Mouse (Mus musculus) thymus, postnatal 14 days (tissue): ENCODE data around the gene Kat8.
"Not testable (repeated sequence)": the region's sequence is repeated elsewhere in the genome, so short reads cannot be mapped to it uniquely, and the experiment has no call there.

Experiments used
- DNase-seq: peaks from one replicate; pipeline ENCODE4 v3.0.0; 2021

Kat8 gene

DNA sequence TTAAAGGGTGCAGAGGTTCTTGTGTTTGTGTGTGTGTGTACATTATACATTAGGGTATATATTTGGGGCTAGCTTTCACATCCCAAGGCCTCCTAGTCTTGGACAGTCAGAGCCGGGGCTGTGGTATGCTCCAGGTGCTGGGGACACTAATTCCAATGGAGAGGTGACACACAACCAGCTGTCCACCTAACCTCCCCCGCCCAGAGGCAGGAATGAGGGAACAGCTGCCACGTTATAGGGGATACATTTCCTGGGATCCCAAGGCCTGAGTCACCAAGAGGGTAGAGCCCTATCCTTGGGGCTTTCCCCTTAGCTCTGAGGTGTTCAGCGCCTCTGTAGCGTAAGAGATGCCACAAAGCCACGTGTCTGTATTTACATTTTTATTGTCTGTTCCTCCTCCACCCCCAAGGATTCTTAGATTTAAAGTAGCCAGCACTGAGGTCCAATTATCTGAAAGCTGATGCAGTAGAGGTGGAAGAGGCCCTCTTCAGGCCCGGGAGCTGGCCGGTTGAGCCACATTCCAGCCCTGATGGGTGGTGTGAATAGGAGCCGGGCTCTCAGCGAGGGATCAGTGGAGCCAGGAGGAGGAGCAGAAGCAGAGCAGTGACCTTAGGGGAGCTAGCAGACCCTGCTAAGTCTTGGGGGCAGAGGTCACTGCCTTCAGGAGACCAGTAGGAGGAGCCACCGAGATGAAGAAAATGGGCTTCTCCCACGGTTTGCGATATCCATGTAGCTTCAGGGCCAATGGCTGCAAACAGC is 20.1 kb downstream of the Kat8 start:
- DNase-seq, result no peak

DNA sequence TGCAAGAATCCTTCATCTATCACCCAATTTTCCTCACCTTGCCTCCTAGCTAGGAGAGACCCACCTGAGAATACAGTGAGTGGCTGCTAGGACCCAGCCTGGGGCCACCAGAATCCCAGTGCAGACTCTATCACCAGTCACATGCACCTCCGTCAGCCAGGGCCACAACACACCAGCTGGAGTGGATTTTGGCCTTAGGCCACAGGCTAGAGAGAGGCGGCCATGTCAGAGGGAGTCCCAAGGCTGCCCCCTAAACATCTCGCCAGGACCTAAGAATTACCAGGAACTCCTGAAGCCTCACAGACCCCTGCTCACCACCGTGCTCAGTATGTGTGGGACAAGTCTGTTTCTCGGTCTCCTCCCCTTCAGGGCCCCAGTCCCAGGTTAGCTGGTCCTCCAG is 21.8 kb downstream of the Kat8 start:
- no peak for DNase-seq

DNA sequence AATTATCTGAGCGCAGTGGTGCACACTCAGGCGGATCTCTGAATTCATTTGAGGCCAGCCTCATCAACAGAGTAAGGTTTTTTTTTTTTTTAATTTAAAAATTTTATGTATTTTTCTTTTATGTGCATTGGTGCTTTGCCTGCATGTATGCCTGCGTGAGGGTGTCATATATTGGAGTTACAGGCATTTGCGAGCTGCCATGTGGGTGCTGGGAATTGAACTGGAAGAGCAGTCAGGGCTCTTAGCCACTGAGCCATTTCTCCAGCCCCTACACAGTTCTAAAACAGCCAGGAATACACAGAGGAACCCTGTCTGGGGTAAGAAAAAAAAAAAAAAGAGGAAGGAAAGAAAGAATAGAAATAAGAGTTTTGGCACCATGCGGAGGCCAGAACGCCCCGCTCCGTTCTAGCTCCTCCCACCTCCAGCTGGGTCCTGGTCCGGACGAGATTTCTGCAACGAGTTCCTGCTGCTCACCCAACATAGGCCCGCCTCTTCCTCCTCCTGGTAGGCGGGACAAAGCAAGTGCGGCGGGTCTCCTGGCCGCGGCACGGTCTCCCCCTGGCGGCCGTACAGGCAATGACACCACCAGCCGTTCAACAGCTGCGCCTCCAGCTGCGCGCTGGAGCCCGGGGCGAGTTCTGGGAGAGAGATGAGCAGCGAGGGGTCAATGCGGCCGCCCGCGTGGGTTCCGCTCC is 22.9 kb downstream of the Kat8 start:
- peak; percentile 96 for DNase-seq

DNA sequence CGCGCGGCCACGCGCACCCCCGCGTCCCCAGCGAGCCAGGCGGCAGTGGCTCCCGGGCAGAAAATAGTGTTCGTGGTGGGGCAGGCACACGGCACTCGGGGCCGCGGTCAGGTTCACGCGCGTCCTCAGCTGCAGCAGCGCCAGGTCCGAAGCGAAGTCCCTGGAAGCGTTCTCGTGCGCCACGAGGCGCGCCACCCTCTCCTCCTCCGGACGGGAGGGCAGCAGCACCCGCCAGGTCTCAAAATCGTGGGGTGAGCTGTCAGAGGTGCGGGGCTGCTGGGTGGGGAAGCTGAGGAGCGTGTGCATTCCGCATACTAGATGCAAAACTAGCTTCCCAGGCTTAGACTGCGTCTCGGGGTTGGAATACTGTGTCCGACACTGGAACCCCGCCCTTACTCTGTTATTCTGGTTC is 23.4 kb downstream of the Kat8 start:
- no peak for DNase-seq

DNA sequence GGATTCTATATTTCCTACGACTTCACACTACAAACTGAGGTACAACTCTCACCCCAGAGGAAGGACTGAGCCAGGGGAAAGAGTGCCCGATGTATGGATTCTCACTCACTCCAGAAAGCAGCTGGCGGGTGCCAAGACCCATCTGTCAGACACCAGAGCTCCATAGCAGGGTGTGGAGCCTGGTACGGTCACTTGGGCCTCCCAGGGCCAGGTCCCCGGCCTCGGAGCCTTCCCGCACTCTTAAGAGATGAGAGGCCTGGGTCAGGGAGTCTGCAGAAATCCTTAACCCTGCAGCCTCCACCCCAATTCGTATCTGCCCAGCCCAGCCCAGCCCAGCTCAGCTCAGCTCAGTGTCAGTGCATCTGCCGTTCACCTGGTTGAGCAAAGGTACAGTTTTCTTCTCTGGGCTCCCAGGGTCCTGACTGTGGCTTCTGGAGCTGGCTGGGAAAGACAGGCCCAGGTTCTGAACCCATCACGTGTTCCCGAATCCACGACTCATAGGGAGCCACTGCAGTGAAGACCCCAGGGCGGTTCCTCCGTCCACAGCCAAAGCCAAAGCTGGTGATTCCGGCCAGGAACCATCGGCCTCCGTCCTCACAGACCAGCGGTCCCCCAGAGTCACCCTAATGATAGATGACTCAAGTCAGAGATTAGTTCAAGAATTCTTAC is 24.0 kb downstream of the Kat8 start:
- no peak for DNase-seq

DNA sequence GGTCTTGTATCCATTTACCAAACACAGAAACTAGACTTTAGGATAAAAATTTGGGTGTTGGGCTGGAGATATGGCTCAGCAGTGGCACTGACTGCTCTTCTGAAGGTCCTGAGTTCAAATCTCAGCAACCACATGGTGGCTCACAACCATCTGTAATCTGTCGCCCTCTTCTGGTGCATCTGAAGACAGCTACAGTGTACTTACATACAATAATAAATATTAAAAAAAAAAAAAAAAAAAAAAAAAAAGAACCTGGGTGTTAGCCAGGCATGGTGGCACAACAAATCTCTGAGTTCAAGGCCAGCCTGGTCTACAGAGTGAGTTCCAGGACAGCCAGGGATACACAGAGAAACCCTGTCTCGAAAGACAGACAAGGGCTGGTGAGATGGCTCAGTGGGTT is 29.8 kb downstream of the Kat8 start:
- DNase-seq, result not testable (repeated sequence)

DNA sequence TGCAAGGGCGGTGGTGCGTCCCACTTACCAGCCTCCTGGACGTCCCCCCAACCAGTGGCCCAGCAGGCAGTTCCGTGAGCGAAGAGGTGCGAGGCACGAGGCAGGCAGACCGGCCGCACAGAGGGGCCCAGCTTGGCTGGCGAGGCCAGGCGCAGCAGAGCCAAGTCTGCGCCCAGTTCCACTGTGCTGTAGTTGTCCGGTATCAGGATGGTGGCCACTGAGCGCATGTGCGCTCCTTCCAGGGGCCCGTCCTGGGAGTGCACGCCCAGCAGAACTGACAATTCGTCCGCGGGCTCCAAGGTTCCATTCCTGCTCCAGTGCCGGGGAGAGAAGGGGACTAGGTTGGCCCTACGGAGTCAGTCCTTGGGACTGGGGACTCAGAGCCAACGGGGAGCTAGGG is 32.3 kb downstream of the Kat8 start:
- no peak for DNase-seq

DNA sequence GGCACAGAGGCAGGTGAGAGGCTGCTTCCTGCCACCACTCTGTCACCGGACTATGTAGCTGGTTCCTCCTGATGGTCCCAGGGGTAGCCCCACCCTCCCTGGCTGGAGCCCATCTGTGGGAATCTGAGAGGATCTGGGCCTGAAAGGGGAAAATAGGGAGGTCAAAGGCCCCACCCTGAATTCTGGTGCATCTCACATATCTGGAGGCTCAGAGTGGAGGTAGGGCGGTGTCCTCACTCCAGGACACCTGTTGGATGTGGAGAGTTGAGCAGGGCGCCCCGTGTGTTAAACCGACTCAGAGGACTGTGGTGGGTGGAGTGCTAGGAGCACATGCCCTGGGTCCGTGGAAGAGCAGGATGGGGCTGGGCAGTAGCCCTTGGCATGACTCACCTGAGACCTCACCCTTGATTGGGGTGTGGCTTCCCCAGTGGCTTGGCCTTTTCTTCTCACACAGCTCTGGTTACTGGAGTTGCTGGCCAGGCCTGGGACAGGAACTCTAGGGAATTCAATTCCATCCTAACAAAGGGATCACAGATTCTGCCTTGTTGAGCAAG is 34.2 kb downstream of the Kat8 start, which contains the start of gene Prss36:
Gene Prss36, minus strand, starts transcription at position 256 of the 554 bp plus-strand sequence.
- DNase-seq, result no peak

DNA sequence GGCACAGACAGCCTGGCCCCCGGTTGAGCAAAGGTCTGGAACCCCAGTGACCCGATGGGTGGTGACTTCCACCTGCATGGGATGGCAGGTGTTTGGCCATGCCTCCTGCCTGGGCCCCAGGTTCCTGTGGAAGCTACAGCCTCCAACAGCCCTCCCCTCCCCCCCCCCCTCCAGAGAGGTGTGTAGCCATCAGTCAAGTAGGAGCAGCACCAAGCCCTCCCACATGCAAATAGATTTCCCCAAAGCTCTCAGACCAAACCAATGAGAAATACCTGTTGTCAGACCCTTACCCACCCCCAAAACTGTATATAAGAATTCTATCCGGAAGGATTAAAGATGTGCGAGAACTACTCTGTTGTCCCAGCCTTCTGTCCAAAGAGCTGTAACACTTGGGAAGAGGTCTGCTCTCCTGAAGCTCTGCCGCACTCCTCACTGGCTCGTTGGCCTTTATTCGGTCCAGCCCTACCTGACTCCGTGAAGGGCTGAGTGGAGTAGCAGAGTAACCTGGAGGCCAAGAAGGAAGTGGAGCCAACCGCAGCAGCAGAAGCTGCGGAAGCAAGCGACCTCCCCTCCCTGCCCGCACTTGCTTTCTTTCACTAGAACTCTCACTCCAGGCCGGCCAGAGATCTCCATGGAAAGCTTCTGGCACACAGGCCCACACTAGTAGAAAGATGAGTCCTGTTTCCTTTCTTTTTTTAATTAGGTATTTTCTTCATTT is 40.7 kb downstream of the Kat8 start:
- DNase-seq, result peak; percentile 55

DNA sequence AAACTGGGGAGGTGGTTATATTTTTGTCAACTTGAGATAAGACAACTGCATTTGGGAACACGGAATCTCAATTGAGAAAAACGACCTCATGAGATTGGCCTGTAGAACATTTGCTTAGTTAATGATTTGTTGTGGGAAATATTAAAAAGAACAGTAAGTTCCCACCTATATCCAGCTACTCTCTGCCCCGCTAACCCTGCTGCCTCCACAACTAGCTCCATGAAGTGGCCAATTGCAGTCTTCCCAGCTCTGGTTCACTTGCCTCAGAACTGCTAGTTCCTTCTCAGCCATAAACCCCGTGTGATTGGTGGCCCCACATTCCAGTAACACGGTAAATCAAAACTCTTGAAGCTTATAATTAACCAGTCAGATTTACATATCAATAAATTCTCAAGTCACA is 47.0 kb downstream of the Kat8 start:
- no peak for DNase-seq

DNA sequence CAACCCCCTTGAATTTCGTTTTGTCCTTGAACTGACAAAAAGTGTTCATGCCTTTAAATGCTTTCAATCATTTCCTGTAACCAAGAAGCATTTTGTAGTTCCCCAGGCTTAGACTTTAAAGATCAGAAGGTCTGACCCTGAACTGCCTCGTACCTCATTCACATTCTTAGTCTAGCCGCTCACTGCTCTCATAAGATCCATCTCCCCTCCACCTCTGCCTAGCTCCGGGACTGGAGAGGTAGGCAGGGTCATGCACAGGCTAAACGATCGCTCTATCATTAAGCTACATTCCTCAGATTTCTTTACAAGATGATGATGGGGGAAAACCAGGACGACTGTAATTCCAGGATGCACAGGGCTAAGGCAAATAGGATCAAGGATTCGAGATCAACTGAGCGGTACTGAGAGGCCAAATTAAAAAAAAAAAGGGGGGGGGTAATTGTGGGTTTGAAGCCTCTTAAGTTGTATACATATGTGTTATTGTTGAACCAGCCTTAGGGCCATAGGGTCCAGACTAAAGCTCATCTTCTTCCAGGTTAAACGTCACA is 54.1 kb downstream of the Kat8 start:
- peak; percentile 30 for DNase-seq

DNA sequence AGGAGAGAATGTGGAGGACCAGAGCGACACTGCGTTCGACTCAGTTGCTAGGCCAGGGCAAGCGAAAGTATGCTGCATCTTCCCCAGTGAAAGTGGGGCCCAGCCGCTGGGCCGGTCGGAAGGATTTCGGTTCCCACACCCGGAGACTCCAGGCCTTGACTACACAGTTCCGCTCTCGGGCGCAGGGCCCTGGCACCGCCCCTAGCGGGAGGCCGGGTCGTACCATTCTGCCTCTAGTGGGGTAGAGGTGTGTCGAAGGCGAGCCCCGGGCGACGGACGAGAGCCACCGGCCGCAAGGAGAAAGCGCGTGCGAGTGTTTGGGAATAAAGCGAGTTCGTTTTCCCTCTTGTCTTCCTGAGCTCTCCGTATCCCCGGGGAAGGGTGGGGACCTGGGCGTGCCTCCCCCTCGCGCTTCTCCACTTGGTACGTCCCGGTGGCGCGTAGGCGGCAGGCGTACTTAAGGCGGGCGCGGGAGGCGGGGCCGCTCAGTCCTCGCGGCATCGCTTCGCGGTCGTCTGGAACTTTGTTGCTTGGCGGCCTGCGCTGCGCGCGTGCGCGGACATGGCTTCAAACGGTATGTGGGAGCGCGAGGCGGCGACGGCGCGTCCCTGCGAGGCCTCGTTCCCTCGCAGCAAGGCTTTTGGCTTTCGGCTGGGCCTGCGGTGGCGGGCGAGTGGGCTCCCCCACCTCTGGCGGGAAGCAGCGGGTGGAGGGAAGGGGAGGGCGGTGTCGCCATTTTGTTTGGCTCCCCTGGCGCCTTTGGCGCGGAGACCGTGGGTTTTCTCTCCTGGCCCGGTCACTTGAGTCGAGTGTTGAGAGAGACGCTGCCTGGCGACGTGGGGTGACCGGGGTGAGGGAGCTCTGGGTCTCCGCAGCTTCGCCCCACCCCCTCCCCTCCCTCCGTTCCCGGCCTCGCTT is 54.9 kb downstream of the Kat8 start, which contains the start of gene Fus:
Gene Fus, plus strand, starts transcription at position 454 of the 918 bp plus-strand sequence.
- peak; percentile 96 for DNase-seq

DNA sequence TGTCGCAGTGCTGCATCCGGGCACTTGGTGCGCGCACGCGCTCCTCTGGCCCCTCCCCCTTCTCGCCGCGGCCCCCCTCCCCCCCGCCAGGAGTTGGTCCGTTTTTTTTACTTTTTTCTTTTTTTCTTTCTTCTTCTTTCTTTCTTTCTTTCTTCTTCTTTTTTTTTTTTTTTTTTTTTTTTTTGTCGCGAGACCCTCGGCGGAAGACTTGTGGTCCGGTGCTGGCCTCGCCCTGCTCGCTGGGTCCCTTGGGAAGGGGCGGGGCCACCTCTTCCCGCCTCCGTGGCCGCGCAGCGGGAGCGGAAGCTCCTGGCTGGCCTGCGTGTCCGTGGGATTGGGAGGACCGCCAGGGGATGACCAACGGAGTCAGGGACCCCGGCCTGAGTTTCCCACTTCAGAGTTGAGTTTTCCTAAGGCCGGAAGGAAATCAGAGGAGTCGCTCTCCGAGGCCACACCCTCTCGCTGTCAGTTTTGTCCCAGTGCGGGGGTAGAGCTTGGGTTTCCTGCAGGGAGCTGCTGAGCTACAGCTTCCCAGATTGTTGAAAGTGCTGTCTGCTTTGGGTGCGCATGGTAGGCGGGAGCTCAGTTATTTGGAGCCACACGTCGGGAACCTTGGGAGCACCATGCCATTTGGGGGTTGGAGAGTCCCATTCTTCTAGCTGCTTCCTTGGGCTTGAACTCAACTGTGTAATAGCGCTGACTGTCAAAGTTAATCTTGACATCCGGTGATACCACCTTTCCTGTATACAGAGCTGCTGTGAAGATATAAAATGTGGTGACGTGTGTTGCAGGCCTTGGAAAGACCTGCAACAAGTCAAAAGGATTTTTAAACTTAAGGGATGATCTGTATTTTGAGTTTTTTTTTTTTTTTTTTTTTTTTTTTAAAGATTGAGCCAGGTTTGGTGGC is 55.9 kb downstream of the Kat8 start:
- DNase-seq, result peak; percentile 72

DNA sequence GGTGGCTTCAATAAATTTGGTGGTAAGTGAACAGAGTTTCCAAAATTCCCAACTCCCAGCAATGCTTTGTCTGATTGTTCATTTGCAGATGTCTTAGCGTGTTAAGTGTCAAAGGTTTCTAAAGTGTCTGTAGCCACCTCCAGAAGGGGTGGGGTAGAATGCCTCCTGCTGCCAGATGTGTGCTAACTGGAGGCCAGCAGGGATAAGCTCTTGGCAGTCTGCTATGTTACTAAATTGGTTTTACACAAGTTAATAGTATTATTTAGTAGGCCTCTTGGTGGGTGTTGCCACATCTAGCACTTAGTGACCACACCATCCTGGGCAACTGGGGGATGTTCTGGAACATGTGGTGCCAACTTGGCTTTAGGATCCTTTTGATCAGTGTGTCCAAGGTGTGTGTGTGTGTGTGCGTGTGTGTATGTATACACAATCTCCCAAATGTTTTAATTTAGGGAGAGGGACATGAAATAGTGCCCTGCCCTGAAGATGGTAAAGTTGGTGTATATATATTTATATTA is 62.2 kb downstream of the Kat8 start:
- no peak for DNase-seq
